Mouse (Mus musculus) liver, embryonic 14.5 days (tissue): ENCODE results near the gene Acap3.

Experiments used
- CTCF ChIP-seq: IDR thresholded peaks from 2 replicates; pipeline ENCODE4 v1.5.1; 2016; ENCODE audit warnings: antibody characterized with exemption, low read depth, control low read depth
- EP300 ChIP-seq: IDR thresholded peaks from 2 replicates; pipeline ENCODE4 v1.6.1; 2016; ENCODE audit warnings: antibody characterized with exemption, low read depth

GRCm38 (mm10) chr4:155896461-155896860 is 4.8 kb downstream of the Acap3 start:
- TF ChIP-seq CTCF, result no peak
- TF ChIP-seq EP300, result no peak
